Mouse (Mus musculus) cerebellum, adult 2 months (tissue): ENCODE results near the gene Fv1.

Experiments
- CTCF ChIP-seq: fragments of 200-500 bp; IDR thresholded peaks from 2 replicates; pipeline ENCODE4 v1.5.1; 2011; ENCODE audit warnings: low read depth, mild to moderate bottlenecking, control low read depth, low read length, moderate library complexity, borderline replicate concordance; ENCODE audit not compliant: insufficient read depth
- POLR2A ChIP-seq: fragments of 200-500 bp; IDR thresholded peaks from 2 replicates; pipeline ENCODE4 v1.6.1; 2011; ENCODE audit warnings: low read length, control low read depth, borderline replicate concordance; ENCODE audit not compliant: insufficient read depth

DNA sequence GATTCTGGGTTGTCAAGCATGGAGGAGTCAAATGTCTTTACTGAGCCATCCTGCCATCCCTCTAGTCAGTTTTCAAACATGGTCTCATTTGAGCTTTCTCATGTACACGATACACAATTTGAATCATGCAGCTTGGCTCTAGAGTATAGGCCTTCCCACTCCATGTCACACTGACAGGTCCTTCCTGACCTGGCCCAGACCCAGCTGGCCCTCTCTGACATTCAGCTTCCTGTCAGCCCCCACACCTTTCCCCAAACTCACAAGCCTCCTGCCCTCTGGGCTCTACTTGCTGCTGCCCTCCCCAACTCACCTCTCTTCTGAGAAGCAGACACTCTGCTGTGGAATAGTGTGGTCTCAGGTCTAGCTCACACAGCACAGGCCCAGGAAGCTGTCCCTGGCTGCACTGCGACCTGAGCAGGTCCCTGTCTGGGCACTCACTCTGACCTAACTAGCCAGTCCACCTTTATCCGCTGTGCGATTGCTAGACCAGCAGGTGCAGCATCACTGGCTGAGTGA is 27.1 kb downstream of the Fv1 start:
- no peak for TF ChIP-seq CTCF
- TF ChIP-seq POLR2A: no peak
